Mouse (Mus musculus) kidney, embryonic 15.5 days (tissue): ENCODE data around the gene Gtf2i. TPM values are rescaled to one million over a fixed set of nuclear protein-coding genes. Genes with fewer than 3 reads are reported as not detected.

Experiments used
- ATAC-seq: fragments of 200-750 bp; cut with Nextera tagmentation; replicated peaks from 2 replicates; pipeline ENCODE4 v1.8.0; 2017; ENCODE audit warnings: moderate TSS enrichment; ENCODE audit not compliant: low FRiP score
- H3K27ac ChIP-seq: fragments of 300-500 bp; sonication (generic); 2 replicates; pipeline ENCODE4 v1.5.1; 2015; ENCODE audit warnings: mild to moderate bottlenecking, inconsistent platforms
- H3K27me3 ChIP-seq: fragments of 300-500 bp; sonication (generic); 2 replicates; pipeline ENCODE4 v1.6.1; 2015; ENCODE audit warnings: inconsistent platforms
- H3K36me3 ChIP-seq: fragments of 300-500 bp; sonication (generic); 2 replicates; pipeline ENCODE4 v1.6.1; 2015; ENCODE audit warnings: inconsistent platforms
- H3K4me1 ChIP-seq: fragments of 300-500 bp; sonication (generic); 2 replicates; pipeline ENCODE4 v1.6.1; 2015; ENCODE audit warnings: inconsistent platforms
- H3K4me2 ChIP-seq: fragments of 300-500 bp; sonication (generic); 2 replicates; pipeline ENCODE4 v1.6.1; 2015; ENCODE audit warnings: moderate library complexity, mild to moderate bottlenecking, inconsistent platforms
- H3K4me3 ChIP-seq: fragments of 300-500 bp; sonication (generic); replicated peaks from 2 replicates; pipeline ENCODE4 v1.5.1; 2015; ENCODE audit warnings: mild to moderate bottlenecking, inconsistent platforms
- H3K9ac ChIP-seq: fragments of 300-500 bp; sonication (generic); 2 replicates; pipeline ENCODE4 v1.6.1; 2015; ENCODE audit warnings: mild to moderate bottlenecking, inconsistent platforms
- H3K9me3 ChIP-seq: fragments of 300-500 bp; sonication (generic); replicated peaks from 2 replicates; pipeline ENCODE4 v1.6.1; 2016; ENCODE audit warnings: inconsistent platforms
- WGBS: fragments of 180-500 bp; shearing (Covaris S2); methylation state at CpG from one replicate; pipeline ENCODE4 v1.1.7; 2015; ENCODE audit warnings: mixed read lengths; 5-methylcytosine and 5-hydroxymethylcytosine counted together
- polyA plus RNA-seq: library from polyadenylated mRNA; unstranded; fragments of >200 nt; fragmentation: Nextera tagmentation; extraction: Ambion mirVana; gene quantifications from 2 replicates; pipeline ENCODE4 v1.2.1, GENCODE M21; 2015

Gtf2i gene
- polyA plus RNA-seq, 1 experiment from 2014 or later: 196 TPM

DNA sequence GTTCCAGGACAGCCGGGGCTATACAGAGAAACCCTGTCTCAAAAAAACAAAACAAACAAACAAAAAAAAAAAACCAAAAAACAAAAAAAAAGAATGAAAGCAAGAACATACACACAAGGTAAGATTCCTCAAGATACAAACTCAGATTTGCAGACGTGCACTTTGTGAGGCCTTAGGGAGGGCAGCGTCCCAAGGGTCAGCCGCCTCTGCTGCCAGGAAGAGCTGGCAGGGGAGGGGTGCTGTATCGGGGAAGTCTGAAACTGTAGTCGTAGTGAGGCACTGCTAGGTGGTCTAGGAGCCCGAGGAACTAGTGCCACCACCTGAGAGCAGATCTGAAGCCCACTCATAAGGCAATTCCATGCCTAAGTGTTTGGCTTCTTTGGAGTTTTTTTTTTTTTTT lies 20.0 kb downstream of the Gtf2i start:
- H3K4me2 ChIP-seq: no peak overlapping the region
- 84% methylated on average over 7 of the region's 7 CpGs for whole genome bisulfite sequencing
- peaks cover 91% of the 10 kb centered on the region for H3K36me3 ChIP-seq
- no peak overlapping the region for H3K9ac ChIP-seq
- ATAC-seq: no peak
- no peak overlapping the region for H3K4me3 ChIP-seq
- no peak overlapping the region for H3K27ac ChIP-seq
- 0 out of 2 replicates have a peak, but pooled peaks cover 5% of the 10 kb centered on the region for H3K4me1 ChIP-seq
- H3K27me3 ChIP-seq: no peaks in the 10 kb centered on the region
- H3K9me3 ChIP-seq: no peaks in the 10 kb centered on the region

- H3K4me3 ChIP-seq: no peak overlapping the region
- H3K27me3 ChIP-seq: no peaks in the 10 kb centered on the region
- no peak overlapping the region for H3K4me2 ChIP-seq
- no peak for ATAC-seq
- WGBS: 94% methylated on average over 6 of the region's 6 CpGs
- 0 out of 2 replicates have a peak, but pooled peaks cover 5% of the 10 kb centered on the region for H3K4me1 ChIP-seq
- H3K9me3 ChIP-seq: no peaks in the 10 kb centered on the region
- H3K9ac ChIP-seq: no peak overlapping the region
- H3K36me3 ChIP-seq: peaks cover 99% of the 10 kb centered on the region
- 0 out of 2 replicates have a peak overlapping the region, but pooled peaks have one; percentile 20 for H3K27ac ChIP-seq
Observed at GRCm38 (mm10) chr5:134291096-134291495, 23.5 kb downstream of the Gtf2i start.

DNA sequence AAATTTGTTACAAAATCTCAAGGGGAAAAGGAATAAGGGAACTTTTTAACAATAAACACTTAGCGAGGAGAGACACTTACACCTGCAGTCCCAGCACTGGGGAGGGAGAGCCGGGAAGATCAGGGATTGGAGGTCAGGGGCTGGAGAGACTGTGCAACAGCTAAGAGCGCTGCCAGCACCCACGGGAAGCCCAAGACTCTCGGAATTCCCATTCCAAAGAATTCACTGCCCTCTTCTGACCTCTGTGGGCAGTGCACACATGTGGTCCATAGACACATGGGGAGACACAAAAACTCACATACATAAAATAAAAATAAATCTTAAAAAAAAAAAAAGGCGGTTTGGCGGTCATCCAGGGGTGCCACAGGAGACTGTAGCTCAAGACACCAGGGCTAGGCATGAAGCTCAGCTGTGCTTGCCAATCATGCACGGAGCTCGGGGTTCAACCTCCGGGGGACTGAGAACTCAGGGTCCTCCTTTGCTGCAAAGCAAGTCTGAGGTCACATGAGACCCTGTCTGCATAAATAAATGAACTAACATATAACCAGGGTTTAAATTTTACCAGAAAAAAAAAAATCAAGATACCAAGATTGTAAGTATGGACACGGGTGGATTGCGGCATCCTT lies 24.5 kb downstream of the Gtf2i start:
- 0 out of 2 replicates have a peak overlapping the region, but pooled peaks have one; percentile 20 for H3K27ac ChIP-seq
- WGBS: 84% methylated on average over 12 of the region's 12 CpGs
- H3K27me3 ChIP-seq: no peaks in the 10 kb centered on the region
- H3K4me1 ChIP-seq: no peaks in the 10 kb centered on the region
- no peaks in the 10 kb centered on the region for H3K9me3 ChIP-seq
- H3K4me3 ChIP-seq: no peak overlapping the region
- H3K9ac ChIP-seq: no peak overlapping the region
- H3K4me2 ChIP-seq: no peak overlapping the region
- peaks cover 100% of the 10 kb centered on the region for H3K36me3 ChIP-seq
- ATAC-seq: no peak

- Histone ChIP-seq H3K9ac (no peak overlapping the region), H3K36me3 (peaks cover 100% of the 10 kb centered on the region), H3K4me3 (no peak overlapping the region), H3K27ac (no peak overlapping the region), H3K9me3 (no peaks in the 10 kb centered on the region), H3K4me2 (no peak overlapping the region), H3K27me3 (no peaks in the 10 kb centered on the region), H3K4me1 (no peaks in the 10 kb centered on the region)
- WGBS: 88% methylated on average over 3 of the region's 3 CpGs
- no peak for ATAC-seq
Observed at GRCm38 (mm10) chr5:134288071-134288470, 26.5 kb downstream of the Gtf2i start.

DNA sequence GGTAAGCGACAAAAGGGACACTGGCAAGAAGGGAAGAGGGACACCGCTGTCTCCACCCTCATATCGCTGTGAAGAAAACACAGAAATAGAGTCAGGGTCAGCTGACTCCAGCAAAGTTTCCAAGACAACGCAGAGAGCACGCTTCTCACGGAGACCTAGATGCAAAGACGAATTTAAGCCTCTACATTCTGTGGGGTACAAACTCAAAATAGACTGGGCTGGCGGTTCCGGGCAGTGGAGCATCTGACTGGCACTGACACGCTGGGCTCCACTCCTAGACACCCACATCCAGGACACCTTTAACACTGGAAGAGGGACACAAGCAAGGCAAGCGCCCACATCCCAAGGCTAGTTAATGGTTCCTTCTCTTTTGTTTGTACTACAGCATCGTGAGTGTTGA lies 29.6 kb downstream of the Gtf2i start:
- no peak overlapping the region for H3K27ac ChIP-seq
- WGBS: 95% methylated on average over 12 of the region's 12 CpGs
- no peaks in the 10 kb centered on the region for H3K9me3 ChIP-seq
- H3K4me3 ChIP-seq: no peak overlapping the region
- no peaks in the 10 kb centered on the region for H3K4me1 ChIP-seq
- no peaks in the 10 kb centered on the region for H3K27me3 ChIP-seq
- peaks cover 98% of the 10 kb centered on the region for H3K36me3 ChIP-seq
- no peak for ATAC-seq
- H3K4me2 ChIP-seq: no peak overlapping the region
- no peak overlapping the region for H3K9ac ChIP-seq

DNA sequence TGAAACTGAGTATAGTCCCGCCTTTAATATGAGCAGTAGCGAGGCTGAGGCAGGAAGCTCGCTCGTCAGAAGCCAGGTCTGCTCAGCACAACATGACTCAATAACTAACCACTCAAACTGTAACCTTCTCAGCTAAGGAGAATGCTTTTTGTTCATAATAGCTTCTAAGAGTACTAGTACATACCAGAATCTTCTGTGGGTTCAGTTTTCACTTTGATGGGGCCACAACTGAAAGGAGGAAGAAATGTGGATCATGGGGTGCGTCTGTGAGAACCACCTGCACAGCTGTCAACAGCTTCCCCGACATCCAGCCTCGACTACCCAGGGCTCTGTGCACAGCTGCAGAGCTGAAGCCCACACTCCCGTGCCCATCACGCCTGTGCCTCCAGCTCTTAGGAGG lies 32.0 kb downstream of the Gtf2i start:
- no peak overlapping the region for H3K27ac ChIP-seq
- H3K4me3 ChIP-seq: no peak overlapping the region
- 90% methylated on average over 9 of the region's 9 CpGs for WGBS

DNA sequence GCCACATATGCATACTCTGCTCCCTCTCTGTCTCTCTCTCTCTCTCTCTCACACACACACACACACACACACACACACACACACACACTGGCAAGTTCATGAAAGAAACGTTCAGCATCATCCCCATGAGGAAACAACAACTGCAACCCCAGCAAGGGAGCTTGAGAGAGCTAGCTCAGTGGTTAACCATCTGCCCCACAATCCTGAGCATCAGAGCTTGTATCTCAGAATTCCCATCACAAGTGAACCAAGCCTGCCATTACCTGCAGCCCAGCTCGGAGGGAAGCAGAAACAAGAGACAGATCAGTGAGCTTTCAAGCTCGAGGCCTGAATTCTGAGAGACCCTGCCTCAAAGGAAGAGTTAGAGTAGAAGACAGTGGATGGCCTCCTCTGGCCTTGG lies 32.5 kb downstream of the Gtf2i start:
- Histone ChIP-seq H3K4me1 (no peaks in the 10 kb centered on the region), H3K4me3 (no peak overlapping the region), H3K27me3 (no peaks in the 10 kb centered on the region), H3K4me2 (no peak overlapping the region), H3K27ac (no peak overlapping the region), H3K9me3 (no peaks in the 10 kb centered on the region), H3K36me3 (peaks cover 97% of the 10 kb centered on the region), H3K9ac (no peak overlapping the region)
- no peak for ATAC-seq
- 68% methylated on average over 3 of the region's 3 CpGs for WGBS

More for the DNA sequence above, 32.0 kb downstream of the Gtf2i start:
- Histone ChIP-seq H3K9me3 (no peaks in the 10 kb centered on the region), H3K27me3 (no peaks in the 10 kb centered on the region), H3K4me1 (no peaks in the 10 kb centered on the region), H3K4me2 (no peak overlapping the region), H3K36me3 (peaks cover 97% of the 10 kb centered on the region), H3K9ac (no peak overlapping the region)
- no peak for ATAC-seq

DNA sequence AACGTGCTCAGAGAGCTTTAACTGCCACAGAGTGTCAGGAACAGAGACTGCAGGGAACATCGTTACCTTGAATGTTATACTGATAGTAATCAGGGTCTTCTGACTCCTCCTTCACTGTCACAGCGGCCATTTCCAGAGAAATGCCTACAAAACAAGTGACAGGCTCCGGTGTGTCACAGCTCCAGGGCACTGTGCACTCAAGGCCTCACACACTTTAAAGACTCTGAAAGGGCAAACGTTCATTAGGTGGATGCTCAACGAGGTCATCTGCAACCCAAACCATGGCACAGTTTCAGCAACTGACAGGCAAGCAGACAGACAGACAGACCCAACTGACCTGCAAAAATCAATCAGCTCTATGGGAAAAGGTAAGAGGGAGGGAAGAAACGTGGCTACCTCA lies 35.2 kb downstream of the Gtf2i start:
- Histone ChIP-seq H3K27ac (no peak overlapping the region), H3K9me3 (no peaks in the 10 kb centered on the region), H3K27me3 (no peaks in the 10 kb centered on the region), H3K4me1 (no peaks in the 10 kb centered on the region), H3K4me2 (no peak overlapping the region), H3K9ac (no peak overlapping the region), H3K36me3 (peaks cover 94% of the 10 kb centered on the region), H3K4me3 (no peak overlapping the region)
- ATAC-seq: no peak
- 81% methylated on average over 7 of the region's 7 CpGs for WGBS

GRCm38 (mm10) chr5:134277109-134277508 lies 37.5 kb downstream of the Gtf2i start:
- peaks cover 94% of the 10 kb centered on the region for H3K36me3 ChIP-seq
- H3K9ac ChIP-seq: no peak overlapping the region
- no peaks in the 10 kb centered on the region for H3K4me1 ChIP-seq
- H3K4me2 ChIP-seq: no peak overlapping the region
- H3K27ac ChIP-seq: no peak overlapping the region
- no peak for ATAC-seq
- 91% methylated on average over 4 of the region's 4 CpGs for WGBS
- H3K9me3 ChIP-seq: no peaks in the 10 kb centered on the region
- H3K4me3 ChIP-seq: no peak overlapping the region
- no peaks in the 10 kb centered on the region for H3K27me3 ChIP-seq

DNA sequence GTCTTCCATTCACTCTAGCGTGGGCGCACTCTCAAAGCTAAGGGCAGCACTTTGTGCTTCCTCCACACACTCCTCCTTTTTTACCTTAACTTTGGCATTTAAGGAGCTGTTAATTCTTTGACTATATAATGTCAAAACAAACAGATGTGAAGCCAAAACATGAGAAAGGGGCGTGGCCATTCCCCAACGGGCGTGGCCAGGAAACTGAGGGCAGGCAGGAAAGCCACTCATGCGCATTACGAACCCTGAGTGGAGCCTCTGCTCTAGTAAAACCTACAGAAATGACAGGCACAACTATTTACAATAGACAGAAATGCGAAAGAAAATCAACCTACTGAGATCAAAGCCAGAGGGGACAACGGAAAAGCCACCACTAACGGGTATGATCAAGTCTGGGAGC lies 39.0 kb downstream of the Gtf2i start:
- no peaks in the 10 kb centered on the region for H3K27me3 ChIP-seq
- H3K4me1 ChIP-seq: no peaks in the 10 kb centered on the region
- H3K4me3 ChIP-seq: no peak overlapping the region
- H3K27ac ChIP-seq: no peak overlapping the region
- no peaks in the 10 kb centered on the region for H3K9me3 ChIP-seq
- H3K4me2 ChIP-seq: no peak overlapping the region
- ATAC-seq: no peak
- no peak overlapping the region for H3K9ac ChIP-seq
- peaks cover 96% of the 10 kb centered on the region for H3K36me3 ChIP-seq
- WGBS: 88% methylated on average over 10 of the region's 10 CpGs

- Histone ChIP-seq H3K4me2 (no peak overlapping the region), H3K27me3 (no peaks in the 10 kb centered on the region), H3K4me1 (no peaks in the 10 kb centered on the region), H3K36me3 (peaks cover 96% of the 10 kb centered on the region), H3K27ac (no peak overlapping the region), H3K9me3 (no peaks in the 10 kb centered on the region), H3K9ac (no peak overlapping the region), H3K4me3 (no peak overlapping the region)
- no peak for ATAC-seq
- 84% methylated on average over 11 of the region's 11 CpGs for WGBS
Observed at GRCm38 (mm10) chr5:134275021-134275420, 39.5 kb downstream of the Gtf2i start.

- Histone ChIP-seq H3K27ac (no peak overlapping the region), H3K4me2 (no peak overlapping the region), H3K27me3 (no peaks in the 10 kb centered on the region), H3K4me1 (no peaks in the 10 kb centered on the region), H3K9ac (no peak overlapping the region), H3K4me3 (no peak overlapping the region), H3K36me3 (peaks cover 96% of the 10 kb centered on the region), H3K9me3 (no peaks in the 10 kb centered on the region)
- WGBS: 86% methylated on average over 8 of the region's 8 CpGs
- no peak for ATAC-seq
Observed at GRCm38 (mm10) chr5:134273761-134274160, 40.8 kb downstream of the Gtf2i start.

DNA sequence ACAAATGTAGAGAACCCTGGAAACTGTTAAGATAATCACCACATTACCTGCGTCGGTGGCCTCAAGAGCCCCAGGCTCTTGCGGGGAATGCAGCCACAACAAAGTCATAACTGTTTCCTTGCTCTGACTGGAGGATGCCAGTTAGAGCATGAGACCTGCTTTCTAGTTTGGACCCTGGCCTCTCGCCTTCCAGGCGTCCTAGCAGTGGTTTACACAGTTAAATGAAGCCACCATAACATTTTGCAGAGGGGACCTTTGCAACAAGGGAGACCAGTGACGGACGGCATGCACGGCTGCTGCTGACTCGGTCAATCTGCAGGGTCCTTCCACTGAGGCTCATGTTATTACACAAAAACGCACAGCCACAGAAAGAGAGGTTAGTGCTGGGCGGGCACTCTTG lies 41.8 kb downstream of the Gtf2i start:
- no peak for ATAC-seq
- Histone ChIP-seq H3K4me2 (no peak overlapping the region), H3K9me3 (no peaks in the 10 kb centered on the region), H3K4me1 (no peaks in the 10 kb centered on the region), H3K27ac (no peak overlapping the region), H3K27me3 (no peaks in the 10 kb centered on the region), H3K36me3 (peaks cover 97% of the 10 kb centered on the region), H3K4me3 (no peak overlapping the region), H3K9ac (no peak overlapping the region)
- 80% methylated on average over 11 of the region's 11 CpGs for WGBS
